Mouse (Mus musculus) Patski (cell line): Measurements from ENCODE around the gene Rasgrp4. TPM values are rescaled to one million over a fixed set of nuclear protein-coding genes. Genes with fewer than 3 reads are reported as not detected.
A peak's percentile ranks its signal among the peaks of the same experiment; 100 is the strongest.

Experiments used
- ATAC-seq: fragments of 100-300 bp; one replicate; pipeline ENCODE4 v1.8.0; 2021
- CTCF ChIA-PET: fragments of 350-600 bp; sonication (Branson Sonifier 250); formaldehyde crosslinking; loops from one replicate; lab custom pipeline; 2022; ENCODE audit warnings: inconsistent platforms; lab: Charles Lee
- POLR2A ChIA-PET: fragments of 350-600 bp; sonication (Branson Sonifier 250); formaldehyde crosslinking; loops from one replicate; lab custom pipeline; 2022; ENCODE audit warnings: antibody characterized with exemption, inconsistent platforms; lab: Charles Lee
- DNase-seq: peaks from one replicate; pipeline ENCODE4 v3.0.0-alpha.2; 2011; ENCODE audit warnings: low read depth, low spot score
- H3K27me3 ChIP-seq: fragments of 371-371 bp; one replicate; pipeline ENCODE4 v1.5.1; 2021
- CTCF ChIP-seq: fragments of 100-300 bp; IDR thresholded peaks from one replicate; pipeline ENCODE4 v1.5.1; 2021
- in situ Hi-C: fragments of 300-500 bp; cut with MboI; formaldehyde crosslinking; loops from 3 replicates; pipeline ENCODE4 v1.11.1; 2018; ENCODE audit warnings: low pct_unique_long_range_greater_than_20kb, mixed read lengths
- polyA plus RNA-seq: library from polyadenylated mRNA; unstranded; gene quantifications from one replicate; pipeline ENCODE4 v1.2.3, GENCODE M21; 2021

Gene Rasgrp4
- polyA plus RNA-seq, 1 experiment from 2014 or later = 0.05 TPM

- no peak for TF ChIP-seq CTCF
- H3K27me3 ChIP-seq = no peaks in the 10 kb centered on the region
- ATAC-seq (no peak), DNase-seq (no peak)
- ChIA-PET CTCF (interaction anchor here (0.8 to 1.7 kb wide), 3 partner anchors 12 to 121 kb away, joined by 3 to 6 read pairs (median 3); partner anchors contain the start of gene Fam98c), POLR2A (interaction anchor here (2.5 kb wide), 1 partner anchor 12 kb away, joined by 14 read pairs; the partner anchor contains the start of gene Fam98c)
- in situ Hi-C loops = no loop called here
Measured at GRCm38 (mm10) chr7:29167656-29168055, 33.0 kb downstream of the Rasgrp4 start.

- POLR2A ChIA-PET = interaction anchor here (0.6 to 2.5 kb wide), 4 partner anchors 12 to 357 kb away, joined by 3 to 14 read pairs (median 5); partner anchors contain the start of gene Fam98c
- TF ChIP-seq CTCF = no peak
- no peaks in the 10 kb centered on the region for H3K27me3 ChIP-seq
- in situ Hi-C loops = no loop called here
- no peak for ATAC-seq
- DNase-seq = no peak
- CTCF ChIA-PET = interaction anchor here (0.8 to 1.7 kb wide), 3 partner anchors 12 to 120 kb away, joined by 3 to 6 read pairs (median 3); partner anchors contain the start of gene Fam98c
Measured at GRCm38 (mm10) chr7:29168121-29168695, 33.6 kb downstream of the Rasgrp4 start.

- POLR2A ChIA-PET = interaction anchor here (0.6 to 2.5 kb wide), 5 partner anchors 11 to 358 kb away, joined by 3 to 14 read pairs (median 5); partner anchors contain the start of genes Fam98c and Psmd8
- H3K27me3 ChIP-seq = no peaks in the 10 kb centered on the region
- CTCF ChIA-PET = interaction anchor here (1.1 kb wide), 1 partner anchor 42 kb away, joined by 3 read pairs; no protein-coding TSS in a partner anchor
- DNase-seq (no peak), ATAC-seq (no peak)
- no peak for TF ChIP-seq CTCF
- in situ Hi-C loops = no loop called here
Measured at GRCm38 (mm10) chr7:29168791-29169230, 34.2 kb downstream of the Rasgrp4 start.

- no peak for TF ChIP-seq CTCF
- in situ Hi-C loops = no loop called here
- H3K27me3 ChIP-seq = no peaks in the 10 kb centered on the region
- peak; percentile 71 for DNase-seq
- ATAC-seq = peak; percentile 65
- CTCF ChIA-PET = interaction anchor here (1.0 to 1.4 kb wide), 2 partner anchors 10 to 14 kb away, joined by 3 to 9 read pairs; no protein-coding TSS in a partner anchor
- POLR2A ChIA-PET = interaction anchor here (1.1 to 2.5 kb wide), 3 partner anchors 11 to 116 kb away, joined by 3 to 14 read pairs (median 7); partner anchors contain the start of genes Fam98c and Psmd8
Measured at GRCm38 (mm10) chr7:29169231-29170065, 34.8 kb downstream of the Rasgrp4 start.

DNA sequence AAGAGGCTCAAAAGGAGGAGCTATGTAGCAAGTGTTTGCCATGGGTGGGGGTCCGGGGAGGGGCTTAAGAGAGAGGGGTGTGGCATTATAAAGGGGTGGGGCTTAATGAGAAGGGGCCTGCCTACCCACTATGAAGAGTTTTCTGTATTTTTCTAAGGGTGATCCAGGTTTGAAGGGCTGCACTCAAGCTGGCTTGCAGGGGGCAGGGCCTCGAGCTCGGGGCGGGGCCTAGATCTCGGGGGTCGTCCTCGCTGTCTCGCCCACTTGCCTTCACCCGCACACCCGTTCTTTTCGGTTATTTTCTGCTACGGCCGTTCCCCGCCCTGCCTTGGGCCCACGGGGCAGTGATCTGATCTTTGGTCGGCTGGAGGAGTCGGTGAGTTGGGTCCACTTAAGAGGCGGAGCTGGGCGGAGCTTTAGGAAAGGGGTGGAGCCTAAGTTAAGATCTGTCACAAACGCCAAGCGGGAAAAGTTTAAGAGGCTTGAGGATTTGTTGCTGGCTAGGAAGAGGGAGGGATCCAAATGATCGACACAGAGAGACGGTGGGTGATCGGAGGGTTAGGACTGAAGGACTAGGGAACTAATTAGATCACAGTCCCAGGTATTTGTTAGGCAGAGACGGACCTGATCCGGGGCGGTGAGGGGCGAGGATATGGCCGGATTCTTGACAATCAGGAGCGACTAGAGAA, 35.6 kb downstream of the Rasgrp4 start, which contains the start of the genes Ggn and Spred3:
TSS of gene Ggn (plus strand) at position 145 of the 689 bp plus-strand sequence.
TSS of gene Spred3 (minus strand) at position 346 of the 689 bp plus-strand sequence.
- ATAC-seq = peak; percentile 65

GRCm38 (mm10) chr7:29170755-29171561, 36.3 kb downstream of the Rasgrp4 start:
- DNase-seq = no peak
- POLR2A ChIA-PET = interaction anchor here (1.8 kb wide), 1 partner anchor 9 kb away, joined by 7 read pairs; the partner anchor contains the start of gene Psmd8

More for the DNA sequence above, 35.6 kb downstream of the Rasgrp4 start, which contains the start of the genes Ggn and Spred3:
- H3K27me3 ChIP-seq = no peaks in the 10 kb centered on the region
- DNase-seq = no peak
- in situ Hi-C loops = no loop called here
- ChIA-PET POLR2A (interaction anchor here (1.8 kb wide), 1 partner anchor 10 kb away, joined by 7 read pairs; the partner anchor contains the start of gene Psmd8), CTCF (interaction anchor here (1.0 to 1.4 kb wide), 2 partner anchors 9 to 15 kb away, joined by 3 to 9 read pairs; no protein-coding TSS in a partner anchor)
- no peak for TF ChIP-seq CTCF

DNA sequence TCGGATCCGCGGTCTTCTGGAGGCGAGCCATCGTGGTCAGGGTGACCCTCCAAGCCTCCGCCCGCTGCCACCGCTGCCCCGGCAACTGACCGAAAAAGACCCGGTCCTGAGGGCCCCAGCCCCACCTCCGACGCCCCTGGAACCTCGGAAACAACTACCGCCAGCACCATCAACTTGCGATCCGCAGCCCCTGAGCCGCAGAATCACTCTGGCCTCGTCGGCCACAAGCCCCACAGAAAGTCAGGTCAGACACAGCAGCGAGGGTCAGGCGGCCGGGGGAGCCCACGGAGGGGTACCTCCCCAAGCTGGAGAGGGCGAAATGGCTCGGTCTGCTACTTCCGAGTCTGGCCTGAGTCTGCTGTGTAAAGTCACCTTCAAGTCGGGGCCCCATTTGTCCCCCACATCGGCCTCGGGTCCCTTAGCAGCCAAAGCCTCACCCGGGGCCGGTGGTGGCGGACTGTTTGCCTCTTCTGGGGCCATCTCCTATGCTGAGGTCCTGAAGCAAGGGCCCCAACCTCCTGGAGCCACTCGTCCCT, 37.0 kb downstream of the Rasgrp4 start:
- in situ Hi-C loops = no loop called here
- no peak for DNase-seq

More at GRCm38 (mm10) chr7:29170755-29171561, 36.3 kb downstream of the Rasgrp4 start:
- in situ Hi-C loops = no loop called here
- TF ChIP-seq CTCF = no peak
- CTCF ChIA-PET = interaction anchor here (1.0 to 1.4 kb wide), 2 partner anchors 8 to 16 kb away, joined by 3 to 9 read pairs; no protein-coding TSS in a partner anchor
- no peak for ATAC-seq
- no peaks in the 10 kb centered on the region for H3K27me3 ChIP-seq

GRCm38 (mm10) chr7:29172390-29173016, 37.9 kb downstream of the Rasgrp4 start:
- ATAC-seq (no peak), DNase-seq (no peak)
- no peaks in the 10 kb centered on the region for H3K27me3 ChIP-seq
- no peak for TF ChIP-seq CTCF
- in situ Hi-C loops = no loop called here
- POLR2A ChIA-PET = no interaction called here
- CTCF ChIA-PET = no interaction called here

More for the DNA sequence above, 37.0 kb downstream of the Rasgrp4 start:
- ChIA-PET CTCF (no interaction called here), POLR2A (no interaction called here)
- ATAC-seq = no peak
- TF ChIP-seq CTCF = no peak
- H3K27me3 ChIP-seq = no peaks in the 10 kb centered on the region
